Mouse (Mus musculus): ENCODE measurements at regions not wholly inside any gene's neighbourhood (a gene's known extent, or its start where the extent isn't known, plus 50 kb on each side); places are given as distances from the start of the nearest gene placed in this dataset.

DNA sequence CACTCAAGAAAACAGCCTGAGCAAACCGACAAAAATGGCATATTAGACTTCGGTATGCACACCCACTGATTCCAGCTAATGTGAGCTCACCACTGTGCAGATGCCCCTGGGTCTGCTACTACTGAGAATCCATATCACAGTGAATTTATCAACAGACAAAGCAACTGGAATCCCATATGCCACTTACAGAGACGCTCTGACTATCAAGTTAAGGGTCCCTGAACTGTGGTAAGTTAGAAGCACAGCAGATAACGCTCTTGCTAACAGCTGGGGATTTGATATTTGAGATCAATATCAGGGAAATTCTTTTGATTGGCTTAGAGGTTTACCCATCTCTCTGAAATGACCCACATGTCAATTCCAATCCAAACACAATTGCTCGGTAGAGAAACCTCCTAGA is 205.0 kb downstream of the Parm1 start:
- DNase-seq: no peak
- Histone ChIP-seq H3K79me2 (replicated peaks; ENCODE audit: control insufficient read depth, insufficient read depth, low read length) (no peaks in the 10 kb centered on the region), H3K4me1 (ENCODE audit: control insufficient read depth, insufficient read depth, low read length) (no peaks in the 10 kb centered on the region), H3K36me3 (ENCODE audit: control insufficient read depth, insufficient read depth, low read length) (no peaks in the 10 kb centered on the region), H3K27ac (no peak overlapping the region), H3K4me3 (no peak overlapping the region), H3K9ac (ENCODE audit: low read depth, low read length) (no peak overlapping the region), H3K27me3 (ENCODE audit: control insufficient read depth, insufficient read depth, low read length) (no peaks in the 10 kb centered on the region)
- intact Hi-C loops (cut with DNase I): no loop called here
- TF ChIP-seq EP300 (IDR thresholded peaks at IDR 0.05; ENCODE audit: insufficient read depth, low read depth, low read length) (no peak), POLR2A (IDR thresholded peaks at IDR 0.05; ENCODE audit: insufficient read depth, low read depth, low read length) (no peak), CTCF (IDR thresholded peaks at IDR 0.05) (no peak)
- 85% methylated on average over 5 of the region's 5 CpGs for WGBS

DNA sequence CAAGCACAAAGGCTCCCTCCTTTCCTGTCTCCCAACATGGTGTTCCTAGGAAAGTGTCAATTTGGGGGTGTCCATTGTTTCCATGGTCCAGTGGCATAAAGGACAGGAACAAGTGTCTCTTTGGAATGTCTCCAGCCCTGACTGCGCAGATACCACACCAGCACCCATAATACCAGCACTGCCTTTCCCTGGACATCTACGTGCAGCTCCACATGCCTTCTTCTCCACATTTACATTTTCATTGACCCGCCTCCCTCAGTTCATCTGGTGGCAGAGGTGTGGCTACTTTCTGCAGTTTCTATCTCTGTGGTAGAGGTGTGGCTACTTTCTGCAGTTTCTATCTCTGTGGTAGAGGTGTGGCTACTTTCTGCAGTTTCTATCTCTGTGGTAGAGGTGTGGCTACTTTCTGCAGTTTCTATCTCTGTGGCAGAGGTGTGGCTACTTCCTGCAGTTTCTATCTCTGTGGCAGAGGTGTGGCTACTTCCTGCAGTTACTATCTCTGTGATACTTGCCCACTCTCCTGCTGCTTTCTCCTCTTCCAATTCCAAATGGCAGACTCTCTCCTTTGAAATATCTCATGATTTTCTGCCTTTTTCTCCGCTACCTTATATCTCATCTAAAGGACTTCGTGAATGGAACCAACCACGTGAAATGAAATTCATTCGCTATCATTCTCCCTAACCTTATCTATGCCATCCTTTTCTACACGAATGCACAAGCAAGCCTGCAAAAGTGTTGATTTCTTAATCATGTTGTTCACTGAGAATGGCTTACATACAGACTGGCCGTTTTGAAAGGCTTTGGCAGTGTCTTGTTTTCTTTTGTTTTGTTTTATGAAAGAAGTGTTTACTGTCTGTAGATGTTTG is 204.0 kb downstream of the Parm1 start:
- H3K9ac ChIP-seq (ENCODE audit: low read depth, low read length): no peak overlapping the region
- no peak for DNase-seq
- TF ChIP-seq EP300 (IDR thresholded peaks at IDR 0.05; ENCODE audit: insufficient read depth, low read depth, low read length) (no peak), POLR2A (IDR thresholded peaks at IDR 0.05; ENCODE audit: insufficient read depth, low read depth, low read length) (no peak), CTCF (IDR thresholded peaks at IDR 0.05) (no peak)
- H3K27ac ChIP-seq: no peak overlapping the region
- no peaks in the 10 kb centered on the region for H3K4me1 ChIP-seq (ENCODE audit: control insufficient read depth, insufficient read depth, low read length)
- WGBS: 77% methylated on average over 9 of the region's 9 CpGs
- no peaks in the 10 kb centered on the region for H3K79me2 ChIP-seq (replicated peaks; ENCODE audit: control insufficient read depth, insufficient read depth, low read length)
- H3K36me3 ChIP-seq (ENCODE audit: control insufficient read depth, insufficient read depth, low read length): no peaks in the 10 kb centered on the region
- H3K27me3 ChIP-seq (ENCODE audit: control insufficient read depth, insufficient read depth, low read length): no peaks in the 10 kb centered on the region
- intact Hi-C loops (cut with DNase I): no loop called here
- H3K4me3 ChIP-seq: no peak overlapping the region

DNA sequence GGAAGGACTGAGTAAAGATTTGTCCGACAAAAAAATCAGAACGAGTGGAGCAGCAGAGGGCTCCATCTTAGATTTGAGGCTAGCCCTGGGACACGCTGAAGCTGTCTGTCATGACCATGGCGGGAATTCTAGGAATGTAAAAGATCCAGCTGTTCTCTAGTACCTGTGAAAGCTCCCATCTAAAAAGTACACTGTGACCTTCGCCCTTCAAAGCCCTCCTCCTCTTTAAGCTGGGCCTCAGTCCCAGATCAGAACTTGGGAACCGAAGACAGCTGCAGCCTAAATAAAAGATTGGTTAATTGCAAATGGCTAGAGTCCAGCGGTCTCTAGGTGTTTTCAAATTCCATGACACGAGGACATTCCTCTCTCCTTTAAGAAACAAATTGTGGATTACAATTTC is 195.6 kb downstream of the Parm1 start:
- Histone ChIP-seq H3K36me3 (ENCODE audit: control insufficient read depth, insufficient read depth, low read length) (no peaks in the 10 kb centered on the region), H3K9ac (ENCODE audit: low read depth, low read length) (no peak overlapping the region), H3K79me2 (replicated peaks; ENCODE audit: control insufficient read depth, insufficient read depth, low read length) (no peaks in the 10 kb centered on the region), H3K27ac (no peak overlapping the region), H3K27me3 (ENCODE audit: control insufficient read depth, insufficient read depth, low read length) (no peaks in the 10 kb centered on the region), H3K4me3 (no peak overlapping the region), H3K4me1 (ENCODE audit: control insufficient read depth, insufficient read depth, low read length) (no peaks in the 10 kb centered on the region)
- DNase-seq: no peak
- intact Hi-C loops (cut with DNase I): no loop called here
- no peak for TF ChIP-seq CTCF (IDR thresholded peaks at IDR 0.05)
- no peak for TF ChIP-seq POLR2A (IDR thresholded peaks at IDR 0.05; ENCODE audit: insufficient read depth, low read depth, low read length)
- no peak for TF ChIP-seq EP300 (IDR thresholded peaks at IDR 0.05; ENCODE audit: insufficient read depth, low read depth, low read length)
- WGBS: 63% methylated on average over 8 of the region's 8 CpGs

DNA sequence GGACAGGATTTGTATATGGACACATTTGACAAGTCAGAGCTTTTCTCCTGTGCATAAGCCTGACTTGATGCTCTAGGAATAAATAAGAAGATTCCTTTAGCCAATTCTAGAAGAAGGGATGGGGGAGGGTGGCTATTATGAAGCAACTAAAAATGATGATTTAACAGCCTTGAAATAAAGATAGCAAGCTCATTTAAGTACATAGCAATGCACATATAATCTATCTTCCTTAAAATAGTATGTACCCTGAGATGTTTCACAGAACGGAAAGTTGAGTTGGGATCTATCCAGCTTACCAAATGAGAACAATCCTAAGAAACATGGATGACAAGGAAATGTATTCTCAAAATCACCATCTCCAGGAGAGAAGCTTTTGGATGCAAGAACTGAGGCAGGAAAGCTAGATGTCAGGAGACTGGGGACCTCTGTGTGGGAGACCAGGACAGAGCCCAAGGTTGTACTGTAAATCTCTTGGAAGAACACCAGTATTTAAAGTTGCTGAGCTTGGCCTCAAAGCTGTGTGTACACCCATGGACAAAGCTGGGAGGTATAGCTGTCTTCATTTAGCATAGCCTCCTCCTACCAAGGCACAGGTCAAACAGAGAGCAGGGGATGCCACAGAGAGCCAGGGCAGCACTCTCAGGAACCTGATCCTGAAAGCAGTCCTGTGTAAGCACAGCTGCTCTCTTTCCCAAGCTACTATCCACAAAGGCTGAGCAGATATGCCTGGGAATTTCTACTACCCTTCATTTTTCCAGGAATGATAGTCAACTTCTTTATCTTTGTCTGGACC is 192.3 kb downstream of the Parm1 start:
- H3K4me1 ChIP-seq (ENCODE audit: control insufficient read depth, insufficient read depth, low read length): no peaks in the 10 kb centered on the region
- H3K4me3 ChIP-seq: no peak overlapping the region
- no peaks in the 10 kb centered on the region for H3K27me3 ChIP-seq (ENCODE audit: control insufficient read depth, insufficient read depth, low read length)
- H3K36me3 ChIP-seq (ENCODE audit: control insufficient read depth, insufficient read depth, low read length): no peaks in the 10 kb centered on the region
- intact Hi-C loops (cut with DNase I): no loop called here
- WGBS: 65% methylated on average over 1 of the region's 1 CpGs
- TF ChIP-seq EP300 (IDR thresholded peaks at IDR 0.05; ENCODE audit: insufficient read depth, low read depth, low read length): no peak
- TF ChIP-seq CTCF (IDR thresholded peaks at IDR 0.05): no peak
- no peak for TF ChIP-seq POLR2A (IDR thresholded peaks at IDR 0.05; ENCODE audit: insufficient read depth, low read depth, low read length)
- no peak for DNase-seq
- no peaks in the 10 kb centered on the region for H3K79me2 ChIP-seq (replicated peaks; ENCODE audit: control insufficient read depth, insufficient read depth, low read length)
- H3K9ac ChIP-seq (ENCODE audit: low read depth, low read length): no peak overlapping the region
- no peak overlapping the region for H3K27ac ChIP-seq

DNA sequence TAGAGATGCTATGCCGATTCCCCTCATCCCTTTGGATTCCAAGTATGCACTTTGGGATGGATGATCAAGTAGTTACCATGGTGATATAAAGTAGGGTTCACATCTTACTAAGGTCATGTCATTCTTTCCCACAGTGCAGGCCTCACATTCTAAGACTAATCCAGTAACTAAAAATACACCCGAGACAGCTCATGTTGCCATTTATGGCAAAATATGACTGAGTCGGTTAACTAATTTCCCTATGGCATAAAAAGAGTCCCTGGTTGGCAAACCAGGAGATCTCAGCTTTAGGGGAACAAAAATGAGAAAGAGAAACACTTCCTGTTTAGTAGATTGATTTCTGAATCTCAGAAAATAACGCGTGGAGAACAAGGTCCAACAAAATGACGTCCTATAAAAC is 190.7 kb downstream of the Parm1 start:
- Histone ChIP-seq H3K79me2 (replicated peaks; ENCODE audit: control insufficient read depth, insufficient read depth, low read length) (no peaks in the 10 kb centered on the region), H3K36me3 (ENCODE audit: control insufficient read depth, insufficient read depth, low read length) (no peaks in the 10 kb centered on the region), H3K27me3 (ENCODE audit: control insufficient read depth, insufficient read depth, low read length) (no peaks in the 10 kb centered on the region), H3K4me1 (ENCODE audit: control insufficient read depth, insufficient read depth, low read length) (no peaks in the 10 kb centered on the region), H3K9ac (ENCODE audit: low read depth, low read length) (no peak overlapping the region), H3K4me3 (no peak overlapping the region), H3K27ac (no peak overlapping the region)
- 69% methylated on average over 6 of the region's 6 CpGs for WGBS
- TF ChIP-seq EP300 (IDR thresholded peaks at IDR 0.05; ENCODE audit: insufficient read depth, low read depth, low read length): no peak
- no peak for TF ChIP-seq POLR2A (IDR thresholded peaks at IDR 0.05; ENCODE audit: insufficient read depth, low read depth, low read length)
- TF ChIP-seq CTCF (IDR thresholded peaks at IDR 0.05): no peak
- intact Hi-C loops (cut with DNase I): no loop called here
- DNase-seq: no peak

DNA sequence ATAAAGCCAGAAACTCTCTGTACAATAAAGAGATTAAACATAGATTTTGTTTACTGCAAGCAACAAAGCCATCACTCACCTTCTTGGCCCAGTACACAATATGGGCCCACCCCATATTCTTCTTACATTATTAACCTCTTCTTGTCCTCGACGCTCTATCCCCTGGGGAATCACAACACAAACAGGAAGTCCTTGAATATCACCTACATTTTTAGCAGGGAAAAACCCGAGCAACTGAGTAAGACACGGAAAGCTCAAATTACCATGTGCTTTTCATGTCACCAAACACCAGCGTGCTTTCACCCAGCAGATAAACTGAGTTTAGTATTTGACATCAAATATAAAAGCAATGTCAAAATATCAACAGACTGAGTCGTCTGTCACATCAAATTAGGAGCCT is 179.7 kb downstream of the Parm1 start:
- Histone ChIP-seq H3K4me1 (ENCODE audit: control insufficient read depth, insufficient read depth, low read length) (no peaks in the 10 kb centered on the region), H3K9ac (ENCODE audit: low read depth, low read length) (no peak overlapping the region), H3K27ac (no peak overlapping the region), H3K4me3 (no peak overlapping the region), H3K27me3 (ENCODE audit: control insufficient read depth, insufficient read depth, low read length) (no peaks in the 10 kb centered on the region), H3K36me3 (ENCODE audit: control insufficient read depth, insufficient read depth, low read length) (no peaks in the 10 kb centered on the region), H3K79me2 (replicated peaks; ENCODE audit: control insufficient read depth, insufficient read depth, low read length) (no peaks in the 10 kb centered on the region)
- intact Hi-C loops (cut with DNase I): no loop called here
- DNase-seq: no peak
- TF ChIP-seq EP300 (IDR thresholded peaks at IDR 0.05; ENCODE audit: insufficient read depth, low read depth, low read length): no peak
- no peak for TF ChIP-seq POLR2A (IDR thresholded peaks at IDR 0.05; ENCODE audit: insufficient read depth, low read depth, low read length)
- no peak for TF ChIP-seq CTCF (IDR thresholded peaks at IDR 0.05)
- 55% methylated on average over 6 of the region's 6 CpGs for WGBS
